Mouse (Mus musculus) myocyte (in vitro differentiated cells): ENCODE data around the gene Zfp398. TPM values are rescaled to one million over a fixed set of nuclear protein-coding genes. Genes with fewer than 3 reads are reported as not detected.

Experiments
- H3K27me3 ChIP-seq: one replicate; pipeline ENCODE4 v1.6.1; 2011; ENCODE audit not compliant: control insufficient read depth, insufficient read depth, insufficient read length
- H3K36me3 ChIP-seq: one replicate; pipeline ENCODE4 v1.6.1; 2011; ENCODE audit not compliant: control insufficient read depth, insufficient read depth
- H3K4me2 ChIP-seq: one replicate; pipeline ENCODE4 v1.6.1; 2011; ENCODE audit warnings: low read depth, control low read depth
- H3K4me3 ChIP-seq: one replicate; pipeline ENCODE4 v1.5.1; 2011; ENCODE audit warnings: mild to moderate bottlenecking, control low read depth, moderate library complexity
- H3K79me2 ChIP-seq: one replicate; pipeline ENCODE4 v1.6.1; 2011; ENCODE audit not compliant: control insufficient read depth, insufficient read depth
- H3ac ChIP-seq: one replicate; pipeline ENCODE4 v1.6.1; 2011; ENCODE audit not compliant: control insufficient read depth, insufficient read length
- CEBPB ChIP-seq: IDR thresholded peaks from 2 replicates; pipeline ENCODE4 v1.6.1; 2011; ENCODE audit warnings: mild to moderate bottlenecking, moderate library complexity; ENCODE audit not compliant: poor library complexity, insufficient read depth, severe bottlenecking
- E2F4 ChIP-seq: IDR thresholded peaks from one replicate; pipeline ENCODE4 v1.6.1; 2011; ENCODE audit warnings: mild to moderate bottlenecking, control low read depth, moderate library complexity; ENCODE audit not compliant: insufficient read depth
- MAX ChIP-seq: IDR thresholded peaks from one replicate; pipeline ENCODE4 v1.6.1; 2011; ENCODE audit warnings: low read depth, mild to moderate bottlenecking, control low read depth
- MYOD1 ChIP-seq, 3 experiments: IDR thresholded peaks; one replicate each; pipeline ENCODE4 v1.6.1; 2011; ENCODE audit warnings: control low read depth in 2 of 3, low read depth in 2 of 3, mild to moderate bottlenecking in 2 of 3, moderate library complexity in 1 of 3; ENCODE audit not compliant: insufficient read length in 2 of 3, control insufficient read depth in 1 of 3
- MYOG ChIP-seq, 3 experiments: IDR thresholded peaks; one replicate each; pipeline ENCODE4 v1.6.1; 2011; ENCODE audit warnings: control low read depth in 2 of 3, low read depth in 2 of 3, mild to moderate bottlenecking in 2 of 3; ENCODE audit not compliant: insufficient read length in 2 of 3, control insufficient read depth in 1 of 3, insufficient read depth in 1 of 3
- POLR2A ChIP-seq: IDR thresholded peaks from one replicate; pipeline ENCODE4 v1.6.1; 2011; ENCODE audit warnings: low read depth, mild to moderate bottlenecking, control low read depth, moderate library complexity; ENCODE audit not compliant: insufficient read length
- POLR2AphosphoS2 ChIP-seq: IDR thresholded peaks from one replicate; pipeline ENCODE4 v1.6.1; 2011; ENCODE audit warnings: low read depth, control low read depth; ENCODE audit not compliant: insufficient read length
- REST ChIP-seq: IDR thresholded peaks from one replicate; pipeline ENCODE4 v1.6.1; 2011; ENCODE audit warnings: mild to moderate bottlenecking, control low read depth, moderate library complexity; ENCODE audit not compliant: insufficient read depth, insufficient read length
- SRF ChIP-seq: IDR thresholded peaks from one replicate; pipeline ENCODE4 v1.6.1; 2011; ENCODE audit warnings: low read depth; ENCODE audit not compliant: control insufficient read depth, insufficient read length
- TCF12 ChIP-seq: IDR thresholded peaks from one replicate; pipeline ENCODE4 v1.6.1; 2011; ENCODE audit warnings: mild to moderate bottlenecking, control low read depth; ENCODE audit not compliant: poor library complexity, insufficient read depth, severe bottlenecking
- TCF3 ChIP-seq: IDR thresholded peaks from one replicate; pipeline ENCODE4 v1.6.1; 2011; ENCODE audit warnings: low read depth, control low read depth; ENCODE audit not compliant: insufficient read length
- USF1 ChIP-seq: IDR thresholded peaks from one replicate; pipeline ENCODE4 v1.6.1; 2011; ENCODE audit warnings: low read depth, mild to moderate bottlenecking, control low read depth, moderate library complexity
- polyA plus RNA-seq: library from polyadenylated mRNA; unstranded; fragments of >200 nt; fragmentation: generic; extraction: Trizol; gene quantifications from one replicate; pipeline ENCODE4 v1.2.1, GENCODE M21; 2012; ENCODE audit warnings: missing spikeins

The Zfp398 gene
- polyA plus RNA-seq, 1 experiment, result 2.2 TPM

- no peak overlapping the region for H3K4me2 ChIP-seq
- TF ChIP-seq MYOD1 (IDR thresholded peaks at IDR 0.05; ENCODE audit: control insufficient read depth in 1 of 3, insufficient read length in 2 of 3, low read depth in 2 of 3) (no peak), CEBPB (no peak), REST (no peak), TCF3 (no peak), TCF12 (no peak), POLR2AphosphoS2 (no peak), MYOG (IDR thresholded peaks at IDR 0.05; ENCODE audit: control insufficient read depth in 1 of 3, insufficient read depth in 1 of 3, insufficient read length in 2 of 3, low read depth in 2 of 3) (no peak), E2F4 (no peak), USF1 (no peak), SRF (no peak), MAX (no peak), POLR2A (no peak)
- H3K4me3 ChIP-seq, result no peak overlapping the region
These were observed 6.5 kb upstream of the Zfp398 start for GRCm38 (mm10) chr6:47828950-47829349.

GRCm38 (mm10) chr6:47830104-47831078 is 5.1 kb upstream of the Zfp398 start, which contains the start of gene Zfp786:
Gene Zfp786, minus strand, starts transcription at chr6:47830867.
- Histone ChIP-seq H3K27me3 (no peaks in the 10 kb centered on the region), H3K4me3 (peak within 1 kb of the TSS; percentile 26), H3K36me3 (no peaks in the 10 kb centered on the region), H3K79me2 (no peaks in the 10 kb centered on the region), H3K4me2 (peak within 1 kb of the TSS; percentile 84), H3ac (peak within 1 kb of the TSS; percentile 59)
- TF ChIP-seq USF1 (no peak), E2F4 (no peak), MYOG (IDR thresholded peaks at IDR 0.05; ENCODE audit: control insufficient read depth in 1 of 3, insufficient read depth in 1 of 3, insufficient read length in 2 of 3, low read depth in 2 of 3) (peak in 2 of 3 experiments; percentile 23 to 36), POLR2AphosphoS2 (no peak), MAX (no peak), CEBPB (no peak), REST (no peak), TCF12 (no peak), MYOD1 (IDR thresholded peaks at IDR 0.05; ENCODE audit: control insufficient read depth in 1 of 3, insufficient read length in 2 of 3, low read depth in 2 of 3) (peak in 1 of 3 experiments; percentile 39), POLR2A (peak; percentile 61), TCF3 (no peak), SRF (peak; percentile 13)

More at GRCm38 (mm10) chr6:47828950-47829349, 6.5 kb upstream of the Zfp398 start:
- Histone ChIP-seq H3K36me3 (no peaks in the 10 kb centered on the region), H3K79me2 (no peaks in the 10 kb centered on the region), H3ac (no peak overlapping the region), H3K27me3 (no peaks in the 10 kb centered on the region)

GRCm38 (mm10) chr6:47832220-47832619 is 3.2 kb upstream of the Zfp398 start:
- no peak overlapping the region for H3K4me3 ChIP-seq
- peaks cover 5% of the 10 kb centered on the region for H3K79me2 ChIP-seq
- no peak overlapping the region for H3ac ChIP-seq
- H3K36me3 ChIP-seq, result no peaks in the 10 kb centered on the region
- no peaks in the 10 kb centered on the region for H3K27me3 ChIP-seq
- no peak overlapping the region for H3K4me2 ChIP-seq
- TF ChIP-seq E2F4, result no peak
- no peak for TF ChIP-seq SRF
- no peak for TF ChIP-seq POLR2AphosphoS2

GRCm38 (mm10) chr6:47835984-47836521 is 592 bp downstream of the Zfp398 start:
- TF ChIP-seq TCF3, result no peak
- TF ChIP-seq MYOD1 (IDR thresholded peaks at IDR 0.05; ENCODE audit: control insufficient read depth in 1 of 3, insufficient read length in 2 of 3, low read depth in 2 of 3), result peak in 1 of 3 experiments; percentile 1
- peak in 2 of 3 experiments; percentile 8 to 10 for TF ChIP-seq MYOG (IDR thresholded peaks at IDR 0.05; ENCODE audit: control insufficient read depth in 1 of 3, insufficient read depth in 1 of 3, insufficient read length in 2 of 3, low read depth in 2 of 3)
- Histone ChIP-seq H3K36me3 (no peaks in the 10 kb centered on the region), H3K4me2 (peak overlapping the region; percentile 71), H3K79me2 (peaks cover 5% of the 10 kb centered on the region), H3K27me3 (no peaks in the 10 kb centered on the region), H3ac (peak overlapping the region; percentile 32), H3K4me3 (peak overlapping the region; percentile 56)

- Histone ChIP-seq H3ac (no peak overlapping the region), H3K79me2 (peaks cover 5% of the 10 kb centered on the region), H3K27me3 (no peaks in the 10 kb centered on the region), H3K36me3 (no peaks in the 10 kb centered on the region), H3K4me2 (no peak overlapping the region), H3K4me3 (no peak overlapping the region)
- TF ChIP-seq E2F4 (no peak), TCF3 (no peak), USF1 (no peak), REST (no peak), POLR2A (no peak), MAX (no peak), SRF (no peak), CEBPB (no peak), POLR2AphosphoS2 (no peak), MYOD1 (IDR thresholded peaks at IDR 0.05; ENCODE audit: control insufficient read depth in 1 of 3, insufficient read length in 2 of 3, low read depth in 2 of 3) (no peak), TCF12 (no peak)
These were observed 2.2 kb downstream of the Zfp398 start for GRCm38 (mm10) chr6:47837630-47838029.
